Mouse (Mus musculus) induced T-regulatory cell, adult 2 months (primary cell): Measurements from ENCODE around the gene Phlpp1.
"Not testable (repeated sequence)": the region's sequence is repeated elsewhere in the genome, so short reads cannot be mapped to it uniquely, and the experiment has no call there.

ENCODE experiments used
- DNase-seq: peaks from one replicate; pipeline ENCODE4 v3.0.0-alpha.2; 2012; ENCODE audit warnings: low read depth

Phlpp1 gene

DNA sequence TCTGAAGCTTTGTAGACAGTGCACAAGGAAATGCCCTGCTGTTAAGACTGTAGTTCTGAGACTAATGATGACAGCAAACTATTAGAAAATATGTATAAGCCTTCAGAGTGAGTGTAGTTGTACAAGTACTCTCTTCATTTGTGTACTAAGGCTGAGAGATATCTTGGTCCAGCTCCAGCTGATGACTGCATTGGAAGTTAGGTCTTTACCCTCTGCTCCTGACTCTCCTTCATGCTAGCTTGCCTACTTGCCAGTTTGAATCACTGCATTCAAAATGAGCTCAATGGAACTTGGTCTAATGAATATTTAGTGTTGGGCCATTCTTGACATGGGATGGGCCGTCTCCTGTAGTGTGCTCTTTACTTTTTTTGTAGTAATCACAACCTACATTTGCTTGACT is 71.8 kb downstream of the Phlpp1 start:
- DNase-seq, result no peak

DNA sequence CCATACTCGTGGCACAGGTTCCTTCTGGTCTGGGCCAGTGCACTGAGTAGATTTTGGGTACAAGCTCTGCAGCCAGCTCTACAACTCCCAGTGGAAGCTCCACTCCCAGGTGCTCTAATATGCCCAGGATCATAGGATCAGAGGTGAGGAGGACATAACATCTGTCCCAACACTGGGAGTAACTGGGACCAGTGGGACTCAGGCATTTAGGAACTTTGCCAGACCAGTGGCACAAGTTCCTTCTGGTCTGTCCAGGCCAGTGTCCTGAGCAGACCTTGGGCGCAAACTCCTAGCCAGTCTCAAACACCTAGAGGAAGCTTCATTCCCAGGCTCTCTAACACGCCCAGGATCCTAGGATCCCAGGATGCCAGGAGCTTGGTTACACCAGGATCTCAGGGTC is 72.7 kb downstream of the Phlpp1 start:
- DNase-seq, result no peak

DNA sequence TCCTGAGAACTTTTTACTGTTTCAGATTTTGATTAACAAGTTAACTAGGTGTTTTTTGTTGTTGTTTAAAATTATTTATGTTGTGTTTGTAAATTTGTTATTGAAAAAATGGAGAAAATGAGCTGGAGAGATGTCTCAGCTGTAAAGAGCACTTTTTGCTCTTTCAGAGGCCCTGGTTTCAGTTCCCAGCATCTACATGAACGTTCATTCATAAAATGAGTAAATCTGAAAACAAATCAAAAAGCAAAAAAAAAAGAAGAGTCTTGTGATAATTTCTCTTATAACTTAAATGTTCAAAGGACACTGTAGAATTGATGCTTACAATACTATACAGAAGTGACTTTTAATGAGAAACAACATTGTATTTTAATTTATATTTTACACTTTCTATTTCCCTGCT is 82.5 kb downstream of the Phlpp1 start:
- DNase-seq, result no peak

DNA sequence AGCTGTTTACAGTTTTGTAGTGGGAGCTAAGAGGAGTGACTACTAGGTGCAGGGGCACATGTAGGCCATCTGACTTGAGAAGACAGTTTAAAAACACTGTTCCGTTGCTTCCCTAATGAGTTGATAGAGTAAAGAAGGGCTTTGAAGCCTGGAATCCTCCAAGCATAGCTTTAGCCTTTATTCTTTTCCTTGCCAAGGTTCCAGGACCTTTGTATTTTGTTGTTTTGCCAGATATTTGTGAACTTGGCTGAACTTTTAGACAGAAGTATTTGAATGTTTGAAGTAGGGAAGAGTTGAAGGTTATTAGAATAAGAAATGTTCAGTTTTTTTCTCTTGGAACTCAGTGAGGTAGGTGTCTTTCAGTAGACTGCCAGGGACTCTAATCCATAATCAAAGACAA is 85.6 kb downstream of the Phlpp1 start:
- DNase-seq, result no peak

DNA sequence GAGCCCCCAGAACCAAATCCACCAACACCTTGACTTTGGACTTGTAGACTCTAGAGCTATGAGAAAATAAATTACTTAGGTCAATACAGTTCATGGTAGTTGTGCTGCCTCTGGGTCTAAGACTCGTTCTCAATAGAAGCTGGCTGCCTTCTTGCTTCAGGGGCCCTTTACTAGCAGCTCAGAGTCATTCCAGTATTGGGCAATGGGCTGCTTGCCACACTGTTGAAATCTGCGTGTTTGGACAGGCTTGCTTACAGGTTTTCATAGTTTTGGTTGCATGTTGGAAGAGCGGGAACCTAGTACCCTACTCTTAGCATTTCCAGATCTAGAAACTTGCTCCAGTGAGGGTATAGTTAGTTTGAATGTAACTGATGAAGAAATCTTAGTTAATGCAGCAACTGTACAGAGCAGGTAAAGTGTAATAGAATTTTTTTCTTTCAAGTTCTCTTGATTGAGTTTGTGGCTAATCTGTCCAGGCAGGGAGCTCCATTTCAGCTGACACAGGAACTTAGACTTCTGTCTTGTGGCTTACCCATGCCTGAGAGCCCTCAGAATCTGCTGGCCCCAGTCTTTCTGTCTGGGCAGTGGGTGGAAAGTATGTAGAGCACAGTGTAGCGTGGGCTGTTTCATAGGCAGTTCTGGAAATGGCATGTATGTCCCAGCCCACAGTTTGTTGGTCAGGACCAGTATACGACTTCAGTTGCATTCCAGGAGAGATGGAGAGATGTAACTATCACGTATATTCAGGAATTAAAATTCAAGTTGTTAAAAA is 96.7 kb downstream of the Phlpp1 start:
- no peak for DNase-seq

DNA sequence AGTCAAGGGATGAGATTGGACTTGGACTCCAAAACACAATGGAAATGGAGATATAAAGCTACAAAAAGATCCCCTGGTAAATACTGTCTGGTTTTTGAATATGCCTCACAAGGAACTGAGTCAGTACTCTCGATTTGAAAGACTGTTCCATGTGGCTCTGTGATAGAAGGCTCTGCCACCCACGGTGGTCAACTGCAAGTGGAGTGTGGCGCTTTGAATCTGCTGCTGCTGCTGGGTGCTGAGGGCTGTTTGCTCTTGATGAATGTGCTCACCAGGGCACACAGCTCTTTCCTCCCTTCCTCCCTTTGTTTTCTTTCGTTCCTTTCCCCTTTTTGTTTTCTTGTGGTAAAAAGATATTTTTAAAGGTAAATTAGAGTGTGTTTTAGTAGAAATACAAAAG is 97.8 kb downstream of the Phlpp1 start:
- DNase-seq, result no peak

DNA sequence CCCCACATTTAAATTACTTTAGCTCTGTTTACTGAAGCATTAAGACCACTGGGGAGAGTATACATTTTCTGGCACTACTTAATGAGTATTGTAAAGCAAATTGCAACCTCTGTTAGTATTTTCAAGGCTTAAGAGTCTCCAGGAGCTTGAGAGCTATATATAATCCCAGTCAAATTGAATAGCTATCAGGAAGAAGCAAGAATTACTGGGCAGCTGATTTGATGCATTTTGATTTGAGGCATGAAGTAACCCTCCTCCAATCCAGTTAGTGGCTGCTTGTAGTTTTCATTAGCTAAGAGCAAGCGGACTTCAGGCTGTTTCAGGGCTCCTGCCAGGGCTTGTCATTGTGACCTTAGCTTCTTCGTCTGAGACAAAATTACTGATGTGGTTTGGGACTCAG is 101.4 kb downstream of the Phlpp1 start:
- DNase-seq, result no peak

DNA sequence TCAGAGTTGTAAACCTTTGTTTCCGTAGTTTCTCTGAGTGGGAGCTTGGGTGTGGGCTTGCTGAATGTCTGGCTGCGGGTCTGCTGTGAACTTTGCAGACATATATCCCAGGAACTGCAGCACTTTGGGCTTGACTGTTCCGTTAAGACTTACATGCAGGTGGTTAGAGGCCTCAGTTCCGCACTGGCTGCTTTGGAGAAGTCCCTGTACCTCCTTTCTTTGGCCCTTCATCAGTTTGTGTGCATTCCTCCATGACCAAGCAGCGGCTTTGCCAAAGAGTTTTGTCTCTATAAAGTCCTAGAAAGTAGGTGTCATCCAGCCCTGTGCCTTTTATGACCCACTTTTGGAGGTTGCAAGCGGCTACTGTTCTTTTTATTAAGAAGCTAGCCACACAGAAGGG is 102.2 kb downstream of the Phlpp1 start:
- DNase-seq, result no peak

DNA sequence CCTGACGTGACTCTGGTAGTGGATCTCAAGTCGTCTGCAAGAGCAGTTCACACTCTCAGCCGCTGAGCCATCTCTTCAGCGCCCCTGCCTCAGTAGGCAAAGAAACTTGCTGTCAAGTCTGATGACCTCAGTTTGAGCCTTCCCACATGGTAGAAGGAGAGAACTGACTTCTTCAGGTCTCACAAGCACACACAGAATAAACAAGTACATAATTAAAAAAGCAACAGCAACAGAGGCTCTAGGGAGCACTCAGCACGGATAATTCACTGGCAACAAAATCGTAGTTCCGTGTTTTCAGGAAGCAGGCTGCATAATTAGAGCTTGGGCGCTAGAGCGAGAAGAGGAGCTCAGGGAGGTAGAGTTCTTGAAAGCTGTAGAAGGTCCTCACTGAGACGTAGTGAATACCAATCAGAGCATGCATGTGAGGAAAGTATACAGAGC is 103.0 kb downstream of the Phlpp1 start:
- no peak for DNase-seq

DNA sequence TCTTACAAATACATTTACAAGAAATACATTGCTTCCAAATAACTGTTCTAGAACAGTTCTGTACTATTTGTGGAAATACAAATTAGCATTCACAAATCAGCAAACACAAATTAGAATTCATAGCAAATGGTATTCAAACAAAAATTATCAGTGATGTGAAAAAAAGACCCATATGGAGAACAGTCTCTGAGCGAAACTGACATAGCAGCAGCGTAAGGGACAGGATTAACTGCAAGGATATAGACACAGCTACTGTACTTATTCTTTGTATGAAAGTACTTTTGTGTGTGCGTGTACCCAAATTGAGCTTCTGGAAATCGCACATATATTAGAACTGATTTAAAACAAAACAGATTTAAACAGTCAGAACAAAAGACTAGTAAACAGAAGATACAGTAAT is 103.6 kb downstream of the Phlpp1 start:
- no peak for DNase-seq

DNA sequence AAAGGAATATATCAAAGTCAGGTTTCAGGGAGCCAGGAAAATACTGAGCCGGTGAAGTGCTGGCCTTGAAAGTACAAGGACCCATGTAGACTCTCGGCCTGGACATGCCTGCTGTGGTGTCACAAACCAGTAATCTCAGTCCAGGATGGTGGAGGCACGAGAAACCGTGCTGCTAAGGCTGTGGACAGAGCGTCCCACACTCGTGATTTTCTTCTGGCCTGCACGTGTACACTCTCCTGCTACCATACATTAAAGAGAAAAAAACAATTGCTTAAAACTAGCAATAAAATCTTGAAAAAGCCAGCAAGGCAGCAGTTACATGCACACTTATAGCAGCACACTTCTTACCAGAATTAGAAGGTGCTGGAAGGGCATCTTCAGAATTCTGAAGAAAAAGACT is 104.2 kb downstream of the Phlpp1 start:
- DNase-seq, result no peak

DNA sequence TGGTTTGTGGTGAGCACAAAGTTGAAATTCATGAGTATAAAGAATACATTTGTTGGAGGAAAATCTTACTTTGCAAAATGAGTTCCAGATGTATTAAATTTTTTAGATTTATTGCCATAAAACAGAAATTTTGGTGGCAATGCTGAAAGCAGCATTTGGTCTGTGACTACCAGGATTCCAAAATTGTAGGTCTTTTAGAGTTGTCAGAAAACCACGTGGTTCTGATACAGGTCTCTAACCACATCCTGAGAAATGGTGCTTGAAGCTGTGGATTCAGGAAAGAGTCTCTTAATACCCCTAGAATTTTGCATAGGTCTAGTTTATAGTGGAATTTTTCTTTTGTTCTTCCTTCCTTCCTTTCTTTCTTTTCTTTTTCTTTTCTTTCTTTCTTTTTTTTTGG is 105.3 kb downstream of the Phlpp1 start:
- DNase-seq, result no peak

DNA sequence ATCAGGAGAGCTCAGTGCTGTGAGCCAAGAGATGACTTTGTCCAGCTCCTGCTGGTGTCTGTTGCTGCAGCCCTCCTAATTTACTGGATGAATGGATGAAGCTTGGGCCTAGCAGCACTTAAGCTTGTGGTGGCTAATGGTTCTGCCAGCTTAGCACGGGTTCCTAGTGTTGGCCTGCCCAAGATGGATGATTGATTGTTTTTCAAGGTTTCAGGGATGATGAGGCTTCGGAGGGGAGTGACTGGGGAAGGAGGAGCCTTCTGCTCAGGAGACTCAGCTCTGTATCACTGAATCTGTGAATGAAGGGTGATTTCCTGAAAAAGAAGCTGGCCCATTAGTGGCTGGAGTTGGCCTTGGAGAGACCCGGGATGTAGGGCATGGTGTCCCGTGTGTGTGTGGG is 105.7 kb downstream of the Phlpp1 start:
- DNase-seq, result no peak

DNA sequence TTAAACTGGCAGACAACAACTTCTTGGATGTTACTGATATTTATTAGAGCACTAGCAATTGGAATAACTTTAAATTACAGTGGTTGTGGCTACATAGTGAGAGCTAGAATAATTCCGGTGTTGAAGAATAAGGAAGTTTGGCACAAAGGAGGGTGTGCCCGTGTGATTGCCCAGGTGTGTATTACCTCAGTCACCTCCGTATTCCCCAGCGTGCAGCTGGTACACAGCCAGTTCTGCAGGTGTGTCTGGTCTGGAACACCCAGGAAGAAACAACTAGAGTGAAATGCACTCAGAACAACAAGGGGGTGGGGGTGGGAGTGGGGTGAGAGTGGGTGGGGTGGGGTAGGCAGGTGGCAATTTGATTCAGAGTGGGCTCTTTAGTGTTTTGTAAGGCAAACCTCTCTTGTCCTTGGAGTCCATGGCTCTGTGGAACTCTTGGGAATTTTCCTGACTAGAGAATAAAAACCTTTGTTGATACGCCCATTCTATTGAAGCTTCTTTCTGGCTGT is 107.1 kb downstream of the Phlpp1 start:
- no peak for DNase-seq

DNA sequence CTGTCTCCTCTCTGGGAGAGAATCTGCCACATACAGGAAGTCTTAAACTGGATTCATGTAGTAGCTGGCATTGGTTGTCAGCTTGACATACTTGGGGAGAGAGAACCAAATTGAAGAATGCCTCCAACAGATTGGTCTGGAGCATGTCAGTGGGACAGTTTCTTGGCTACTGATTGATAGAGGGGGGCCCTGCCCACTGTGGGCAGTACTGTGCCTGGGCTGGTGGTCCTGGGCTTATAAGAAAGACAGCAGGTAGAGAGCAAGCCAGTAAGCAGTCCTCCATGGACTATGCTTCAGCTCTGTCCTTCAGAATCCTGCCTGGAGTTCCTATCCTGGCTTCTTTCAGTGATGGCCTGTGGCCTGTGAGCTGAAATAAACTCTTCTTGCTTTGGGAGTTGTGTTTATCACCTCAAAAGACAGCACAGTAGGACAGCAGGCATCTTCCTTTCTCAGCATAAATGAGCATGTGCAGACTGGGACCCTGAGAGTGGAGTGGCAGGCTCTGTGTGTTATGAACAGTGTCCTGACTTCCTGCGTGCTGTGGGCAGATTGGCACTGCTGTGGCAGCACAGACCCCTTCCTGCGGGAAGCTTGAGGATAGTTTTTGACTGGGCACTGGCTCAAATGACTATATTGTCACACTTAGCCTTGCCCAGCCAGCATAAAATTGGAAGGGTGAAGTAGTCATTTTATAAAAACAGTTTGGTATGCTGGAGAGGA is 108.0 kb downstream of the Phlpp1 start:
- no peak for DNase-seq

DNA sequence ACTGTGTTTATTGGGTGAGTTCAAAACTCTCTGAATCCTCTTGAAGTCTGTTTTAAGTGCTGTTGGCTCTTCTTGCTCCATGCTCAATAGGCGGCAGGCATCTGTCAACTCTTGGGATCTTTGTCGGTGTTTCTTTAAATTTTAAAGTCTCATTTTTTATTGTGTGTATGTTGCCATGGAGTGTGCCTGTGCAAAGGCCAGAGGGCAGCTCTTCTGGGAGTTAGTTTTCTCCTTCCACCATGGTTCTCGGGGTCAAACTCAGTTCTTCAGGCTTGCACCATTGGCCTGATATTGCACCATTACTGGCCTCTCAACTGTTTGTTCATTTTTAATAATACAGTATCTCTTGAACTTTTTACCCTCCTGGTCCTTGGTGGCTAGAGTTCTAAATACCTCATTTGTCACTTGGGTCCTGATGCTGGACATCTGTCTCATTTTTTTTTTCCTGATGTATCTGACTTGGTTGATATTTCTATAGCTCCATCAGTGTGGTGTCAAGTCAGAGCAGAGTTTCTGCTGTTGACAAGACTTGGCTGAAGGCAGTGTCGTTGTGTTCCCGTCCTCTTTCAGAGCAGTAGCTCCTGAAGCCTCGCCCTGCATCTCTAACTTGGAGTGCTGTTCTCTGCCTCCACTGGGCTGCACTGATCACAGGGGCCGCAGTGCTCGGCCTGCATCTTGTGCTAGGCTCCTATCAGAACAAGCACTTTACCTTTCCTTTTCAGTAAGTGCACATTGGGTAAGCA is 108.8 kb downstream of the Phlpp1 start:
- DNase-seq, result no peak

DNA sequence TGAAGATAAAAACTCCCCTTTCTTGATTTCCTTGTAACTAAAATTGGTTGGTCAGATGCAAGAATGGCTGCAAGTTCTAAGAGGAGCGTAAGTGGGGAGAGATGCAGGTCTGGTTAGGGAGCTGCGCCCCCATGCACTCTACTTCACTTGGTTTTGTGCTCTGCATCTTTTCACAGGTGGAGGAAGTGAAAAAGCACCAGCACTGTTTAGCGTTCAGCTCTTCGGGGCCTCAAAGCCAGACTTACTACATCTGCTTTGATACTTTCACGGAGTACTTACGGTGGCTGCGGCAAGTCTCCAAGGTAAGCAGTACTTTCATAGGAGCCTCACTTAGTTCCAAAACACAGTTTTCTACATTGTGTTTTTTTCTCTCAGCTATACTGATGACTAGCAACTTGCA is 115.3 kb downstream of the Phlpp1 start:
- DNase-seq, result no peak

DNA sequence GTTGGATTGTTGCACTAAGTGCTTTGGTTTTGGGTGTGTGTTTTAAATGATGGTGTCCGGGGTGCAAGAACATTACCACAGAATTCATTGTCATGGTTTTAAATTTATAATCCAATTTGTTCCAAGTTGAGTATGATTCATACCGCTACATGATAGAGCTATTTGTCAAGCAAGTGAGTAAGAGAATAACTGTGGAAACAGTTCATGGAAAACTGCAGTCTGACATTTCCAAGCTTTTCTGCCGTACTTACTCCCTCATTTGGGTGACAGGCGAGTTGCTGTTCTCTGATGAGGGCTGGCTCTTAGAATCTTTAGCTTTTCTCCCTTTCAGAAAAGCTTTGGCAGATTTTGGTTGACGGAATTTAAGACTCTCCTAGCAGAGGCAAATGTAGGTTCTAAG is 117.5 kb downstream of the Phlpp1 start:
- no peak for DNase-seq

DNA sequence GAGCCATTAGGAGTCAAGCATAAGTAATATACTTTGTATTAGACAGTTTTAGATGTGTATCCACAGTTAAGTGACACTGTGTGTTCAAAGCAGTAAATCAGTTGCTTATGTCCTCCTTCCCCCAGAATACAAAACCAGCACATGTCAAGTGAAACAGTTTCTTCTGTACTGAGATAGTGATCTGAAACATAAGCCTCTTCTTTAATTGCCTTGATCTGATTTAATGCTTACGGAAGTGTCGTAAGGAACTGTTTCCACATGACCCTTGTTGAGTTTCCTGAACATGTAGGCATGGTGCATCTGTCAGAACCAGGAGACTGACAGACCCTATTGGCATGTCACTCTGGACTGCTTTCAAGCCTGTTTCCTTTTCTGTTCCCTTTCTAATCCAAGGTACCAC is 118.0 kb downstream of the Phlpp1 start:
- no peak for DNase-seq

DNA sequence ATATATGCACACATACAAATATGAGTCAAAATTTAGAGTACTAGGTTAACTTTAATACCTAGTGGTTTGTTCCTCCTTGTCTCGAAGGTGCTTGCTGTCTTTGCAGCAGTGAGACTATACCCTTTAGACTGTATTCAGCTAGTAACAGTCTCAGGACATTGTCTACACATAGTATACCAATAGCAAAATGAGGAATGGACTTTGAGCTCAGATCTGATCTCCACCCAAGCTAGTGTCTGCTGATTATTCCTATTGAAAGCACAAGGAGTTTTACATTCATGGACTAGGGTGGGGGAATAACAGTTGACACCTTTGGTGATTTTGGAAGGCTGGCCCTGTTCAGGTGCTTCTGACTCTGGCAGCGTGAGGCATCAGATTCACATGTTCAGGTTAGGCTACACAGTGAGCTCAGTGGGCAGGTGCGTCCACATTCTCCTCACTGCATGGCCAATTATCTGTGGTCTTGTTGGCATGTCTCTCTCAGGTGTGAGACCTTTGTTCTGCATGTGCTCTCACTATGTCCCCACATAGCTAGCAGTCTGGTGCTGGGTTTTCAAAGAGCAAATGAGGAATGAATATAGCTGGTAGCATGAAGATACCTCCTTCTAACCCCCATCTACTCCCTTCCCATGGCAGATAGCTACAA is 138.0 kb downstream of the Phlpp1 start:
- DNase-seq, result no peak

DNA sequence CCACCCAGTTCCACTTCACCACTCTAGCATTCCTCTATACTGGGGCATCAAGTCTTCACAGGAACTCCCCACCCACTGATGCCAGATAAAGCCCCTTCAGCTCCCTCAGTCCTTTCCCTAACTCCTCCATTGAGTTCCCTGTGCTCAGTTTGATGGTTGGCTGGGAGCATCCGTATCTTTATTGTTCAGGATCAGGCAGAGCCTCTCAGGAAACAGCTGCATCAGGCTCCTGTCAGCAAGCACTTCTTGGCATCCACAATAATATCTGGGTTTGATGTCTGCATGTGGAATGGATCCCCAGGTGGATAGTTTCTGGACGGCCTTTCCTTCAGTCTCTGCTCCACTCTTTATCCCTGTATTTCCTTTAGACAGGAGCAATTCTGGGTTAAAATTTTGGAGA is 138.7 kb downstream of the Phlpp1 start:
- DNase-seq, result no peak

DNA sequence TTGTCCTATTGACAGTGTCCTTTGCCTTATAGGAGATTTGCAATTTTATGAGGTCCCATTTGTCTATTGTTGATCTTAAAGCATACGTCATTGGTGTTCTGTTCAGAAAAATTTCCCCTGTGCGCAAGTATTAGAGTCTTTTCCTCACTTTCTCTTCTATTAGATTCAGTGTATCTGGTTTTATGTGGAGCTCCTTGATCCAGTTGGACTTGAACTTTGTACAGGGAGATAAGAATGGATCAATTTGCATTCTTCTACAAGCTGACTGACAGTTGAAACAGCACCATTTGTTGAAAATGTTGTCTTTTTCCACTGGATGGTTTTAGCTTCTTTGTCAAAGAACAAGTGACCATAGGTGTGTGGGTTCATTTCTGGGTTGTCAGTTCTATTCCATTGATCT is 140.3 kb downstream of the Phlpp1 start:
- DNase-seq, result not testable (repeated sequence)
